Mouse (Mus musculus) kidney, embryonic 16.5 days (tissue): Measurements from ENCODE around the gene Fmo3. TPM values are rescaled to one million over a fixed set of nuclear protein-coding genes. Genes with fewer than 3 reads are reported as not detected.

Experiments used
- ATAC-seq: fragments of 200-750 bp; cut with Nextera tagmentation; 2 replicates; pipeline ENCODE4 v1.8.0; 2017; ENCODE audit warnings: moderate TSS enrichment; ENCODE audit not compliant: low FRiP score, low TSS enrichment
- H3K27ac ChIP-seq: fragments of 300-500 bp; sonication (generic); 2 replicates; pipeline ENCODE4 v1.5.1; 2014; ENCODE audit warnings: low read length
- H3K27me3 ChIP-seq: fragments of 300-500 bp; sonication (generic); 2 replicates; pipeline ENCODE4 v1.6.1; 2014; ENCODE audit warnings: low read length, control low read depth, mixed read lengths; ENCODE audit not compliant: insufficient read depth
- H3K36me3 ChIP-seq: fragments of 300-500 bp; sonication (generic); 2 replicates; pipeline ENCODE4 v1.6.1; 2014; ENCODE audit warnings: low read length, control low read depth, mixed read lengths; ENCODE audit not compliant: insufficient read depth
- H3K4me1 ChIP-seq: fragments of 300-500 bp; sonication (generic); 2 replicates; pipeline ENCODE4 v1.6.1; 2014; ENCODE audit warnings: low read length, control low read depth, mixed read lengths; ENCODE audit not compliant: insufficient read depth
- H3K4me2 ChIP-seq: fragments of 300-500 bp; sonication (generic); replicated peaks from 2 replicates; pipeline ENCODE4 v1.6.1; 2014; ENCODE audit warnings: low read depth, low read length
- H3K4me3 ChIP-seq: fragments of 300-500 bp; sonication (generic); 2 replicates; pipeline ENCODE4 v1.5.1; 2014; ENCODE audit warnings: mild to moderate bottlenecking, low read length
- H3K9ac ChIP-seq: fragments of 300-500 bp; sonication (generic); replicated peaks from 2 replicates; pipeline ENCODE4 v1.6.1; 2014; ENCODE audit warnings: low read length
- H3K9me3 ChIP-seq: fragments of 300-500 bp; sonication (generic); 2 replicates; pipeline ENCODE4 v1.6.1; 2016; ENCODE audit warnings: low read length, control low read depth
- WGBS: fragments of 180-500 bp; shearing (Covaris S2); extraction: QIAGEN DNeasy Blood & Tissue Kit; methylation state at CpG from one replicate; pipeline ENCODE4 v1.1.7; 2014; 5-methylcytosine and 5-hydroxymethylcytosine counted together
- polyA plus RNA-seq: library from polyadenylated mRNA; unstranded; fragments of >200 nt; fragmentation: Nextera tagmentation; extraction: Ambion mirVana; gene quantifications from 2 replicates; pipeline ENCODE4 v1.2.1, GENCODE M21; 2015

Fmo3 gene
- not detected in 2 replicates for polyA plus RNA-seq

DNA sequence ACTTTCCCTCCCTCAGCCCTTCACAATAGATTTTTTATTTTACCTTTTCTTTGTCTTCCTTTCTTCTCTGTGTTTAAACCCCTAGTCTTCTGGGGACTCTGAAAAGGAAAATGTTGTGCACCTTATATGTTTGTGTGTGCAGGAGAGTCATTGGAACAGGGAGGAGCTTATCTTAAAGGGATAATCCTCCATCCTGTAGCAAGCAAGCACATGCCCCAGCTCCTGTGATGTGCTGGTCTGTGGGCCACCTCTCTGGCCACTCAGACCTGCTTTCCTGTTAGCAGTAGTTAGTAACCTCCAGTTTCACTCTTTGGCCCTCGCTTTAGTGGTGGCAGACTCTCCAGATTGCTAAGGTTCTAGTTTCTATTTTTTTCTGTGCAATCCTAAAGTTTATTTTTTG is at the start of gene Fmo3:
TSS of gene Fmo3 (minus strand) at position 101 of the 400 bp plus-strand sequence.
- no peak within 1 kb of the TSS for H3K27ac ChIP-seq
- ATAC-seq: no peak
- no peak within 1 kb of the TSS for H3K9ac ChIP-seq
- no peaks in the 10 kb centered on the region for H3K27me3 ChIP-seq
- no peaks in the 10 kb centered on the region for H3K36me3 ChIP-seq
- H3K9me3 ChIP-seq: no peaks in the 10 kb centered on the region
- no peaks in the 10 kb centered on the region for H3K4me1 ChIP-seq
- 87% methylated on average over 1 of the region's 1 CpGs for WGBS
- no peak within 1 kb of the TSS for H3K4me3 ChIP-seq
- no peak within 1 kb of the TSS for H3K4me2 ChIP-seq

GRCm38 (mm10) chr1:163023075-163023474 is 38.7 kb upstream of the Fmo3 start:
- no peak for ATAC-seq
- Histone ChIP-seq H3K4me2 (no peak overlapping the region), H3K4me3 (no peak overlapping the region), H3K27me3 (no peaks in the 10 kb centered on the region), H3K27ac (no peak overlapping the region), H3K9me3 (no peaks in the 10 kb centered on the region), H3K9ac (no peak overlapping the region), H3K36me3 (no peaks in the 10 kb centered on the region), H3K4me1 (no peaks in the 10 kb centered on the region)

DNA sequence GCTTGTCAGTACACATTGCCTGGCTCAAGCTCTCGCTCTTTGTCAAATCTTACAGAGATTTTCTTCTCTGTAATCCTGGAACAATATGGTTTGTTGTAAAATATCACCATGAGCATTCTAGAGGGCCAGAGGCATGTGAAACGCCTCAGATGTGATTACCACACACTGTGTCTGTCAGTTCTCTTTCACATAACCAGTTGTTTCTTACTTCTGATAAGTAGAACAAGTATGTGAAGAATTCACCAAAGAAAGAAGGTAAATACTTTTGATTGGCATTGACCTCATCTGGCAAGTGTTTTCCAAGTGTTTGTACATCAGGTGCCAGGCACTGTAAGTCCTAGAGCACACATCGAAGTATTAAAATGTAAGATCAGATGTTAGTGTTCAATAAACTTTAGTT is 24.9 kb upstream of the Fmo3 start:
- no peak for ATAC-seq
- Histone ChIP-seq H3K4me3 (no peak overlapping the region), H3K9ac (no peak overlapping the region), H3K27ac (no peak overlapping the region), H3K27me3 (no peaks in the 10 kb centered on the region), H3K4me1 (no peaks in the 10 kb centered on the region), H3K4me2 (no peak overlapping the region), H3K36me3 (no peaks in the 10 kb centered on the region), H3K9me3 (no peaks in the 10 kb centered on the region)
- 74% methylated on average over 3 of the region's 3 CpGs for WGBS

GRCm38 (mm10) chr1:163003496-163003895 is 19.2 kb upstream of the Fmo3 start:
- Histone ChIP-seq H3K27ac (no peak overlapping the region), H3K27me3 (no peaks in the 10 kb centered on the region), H3K9ac (no peak overlapping the region), H3K9me3 (no peaks in the 10 kb centered on the region), H3K4me3 (no peak overlapping the region), H3K4me2 (no peak overlapping the region), H3K4me1 (no peaks in the 10 kb centered on the region), H3K36me3 (no peaks in the 10 kb centered on the region)
- no peak for ATAC-seq
- WGBS: 70% methylated on average over 2 of the region's 2 CpGs

DNA sequence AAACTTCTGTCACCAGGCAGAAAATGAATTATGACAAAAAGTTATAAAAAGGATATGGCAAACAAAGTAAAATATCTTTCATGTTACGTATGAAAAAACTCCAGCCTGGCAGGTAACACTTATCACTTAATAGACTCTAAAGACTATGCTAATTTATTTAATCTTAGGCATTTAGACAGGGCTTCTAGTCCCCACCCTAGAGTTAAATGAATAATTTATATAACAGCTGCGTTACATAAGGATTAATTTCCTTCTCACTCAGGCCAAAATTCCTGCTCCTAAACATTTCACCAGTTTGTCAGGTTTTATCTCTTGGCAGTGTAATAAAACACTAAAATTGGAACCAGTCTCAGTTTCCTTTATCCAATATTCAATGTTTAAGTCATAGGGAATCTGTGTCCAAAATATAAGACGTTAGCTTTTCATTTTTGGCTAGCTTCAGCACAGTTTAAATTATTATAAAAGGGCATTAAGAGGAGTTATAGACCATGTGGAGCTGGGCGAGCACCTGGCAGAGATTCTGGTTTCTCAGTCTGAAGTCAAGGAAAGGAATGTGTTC is 17.0 kb upstream of the Fmo3 start:
- no peaks in the 10 kb centered on the region for H3K36me3 ChIP-seq
- H3K27me3 ChIP-seq: no peaks in the 10 kb centered on the region
- no peak overlapping the region for H3K9ac ChIP-seq
- no peaks in the 10 kb centered on the region for H3K9me3 ChIP-seq
- H3K27ac ChIP-seq: 0 out of 2 replicates have a peak overlapping the region, but pooled peaks have one; percentile 3
- ATAC-seq: no peak
- WGBS: 67% methylated on average over 4 of the region's 4 CpGs
- H3K4me2 ChIP-seq: no peak overlapping the region
- H3K4me3 ChIP-seq: no peak overlapping the region
- H3K4me1 ChIP-seq: no peaks in the 10 kb centered on the region

- no peak for ATAC-seq
- H3K4me2 ChIP-seq: no peak overlapping the region
- H3K9me3 ChIP-seq: no peaks in the 10 kb centered on the region
- H3K27ac ChIP-seq: no peak overlapping the region
- no peak overlapping the region for H3K9ac ChIP-seq
- no peaks in the 10 kb centered on the region for H3K27me3 ChIP-seq
- H3K36me3 ChIP-seq: no peaks in the 10 kb centered on the region
- H3K4me1 ChIP-seq: no peaks in the 10 kb centered on the region
- H3K4me3 ChIP-seq: no peak overlapping the region
- WGBS: 68% methylated on average over 3 of the region's 3 CpGs
These were observed 3.2 kb upstream of the Fmo3 start for GRCm38 (mm10) chr1:162987546-162987945.

- H3K27me3 ChIP-seq: no peaks in the 10 kb centered on the region
- no peak overlapping the region for H3K9ac ChIP-seq
- H3K27ac ChIP-seq: no peak overlapping the region
- no peaks in the 10 kb centered on the region for H3K9me3 ChIP-seq
- H3K4me1 ChIP-seq: no peaks in the 10 kb centered on the region
- no peak overlapping the region for H3K4me2 ChIP-seq
- ATAC-seq: no peak
- H3K36me3 ChIP-seq: no peaks in the 10 kb centered on the region
- H3K4me3 ChIP-seq: no peak overlapping the region
- WGBS: 76% methylated on average over 1 of the region's 1 CpGs
These were observed 2.4 kb upstream of the Fmo3 start for GRCm38 (mm10) chr1:162986777-162987176.

DNA sequence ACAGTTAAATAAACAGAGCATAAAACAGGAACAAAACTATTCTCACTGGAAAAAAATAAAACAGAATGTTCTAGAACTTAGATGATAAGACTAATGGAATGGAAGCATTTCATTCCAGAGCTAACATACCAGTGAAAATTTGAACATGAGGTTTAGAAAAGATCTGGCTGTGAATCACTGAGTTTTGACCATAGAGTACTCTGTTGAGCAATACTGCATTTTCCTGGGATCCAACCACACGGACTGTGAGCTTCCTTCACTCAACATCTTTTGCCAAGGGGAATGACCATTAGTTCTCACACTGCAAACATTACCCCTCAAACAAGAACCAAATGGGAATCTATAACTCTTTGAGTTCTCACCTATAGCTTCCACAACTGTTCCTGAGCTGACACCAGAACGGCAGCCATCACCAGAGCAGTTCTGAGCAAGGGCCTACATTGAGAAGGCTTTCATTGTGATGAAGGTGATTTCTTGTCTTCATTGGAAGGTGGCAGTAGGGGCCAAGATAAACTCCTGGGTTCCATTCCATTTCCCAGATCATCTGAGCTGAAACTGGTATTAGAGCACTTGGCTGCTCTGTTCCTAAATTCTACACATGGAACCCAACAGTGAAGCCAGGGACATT is 1.9 kb upstream of the Fmo3 start:
- H3K9me3 ChIP-seq: no peaks in the 10 kb centered on the region

DNA sequence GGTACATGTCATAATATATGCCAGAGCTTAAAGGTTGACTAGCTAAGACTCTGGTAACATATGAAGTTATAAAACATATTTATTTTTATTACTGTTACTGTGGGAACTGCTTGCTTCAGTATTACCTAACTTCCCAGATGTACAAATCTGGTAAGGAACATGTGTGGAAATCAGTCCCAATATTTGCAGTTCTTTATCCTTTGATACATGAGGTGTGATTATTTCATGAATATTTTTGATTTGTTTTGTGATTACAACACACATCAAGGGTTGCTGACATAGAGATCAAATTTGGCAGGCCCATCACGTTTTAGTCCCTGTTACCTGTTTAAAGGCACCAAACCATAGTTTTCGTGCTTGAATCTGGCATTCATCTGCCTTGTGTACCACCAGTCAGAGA is 20.8 kb downstream of the Fmo3 start:
- WGBS: 69% methylated on average over 2 of the region's 2 CpGs
- H3K27ac ChIP-seq: no peak overlapping the region
- H3K4me1 ChIP-seq: no peaks in the 10 kb centered on the region
- no peak overlapping the region for H3K4me2 ChIP-seq
- no peak for ATAC-seq
- no peaks in the 10 kb centered on the region for H3K36me3 ChIP-seq
- no peaks in the 10 kb centered on the region; the same call in 1 of the 2 replicates for H3K9me3 ChIP-seq
- no peaks in the 10 kb centered on the region for H3K27me3 ChIP-seq
- no peak overlapping the region for H3K4me3 ChIP-seq
- H3K9ac ChIP-seq: no peak overlapping the region

More for the DNA sequence above, 1.9 kb upstream of the Fmo3 start:
- H3K4me1 ChIP-seq: no peaks in the 10 kb centered on the region
- H3K4me2 ChIP-seq: no peak overlapping the region
- 90% methylated on average over 2 of the region's 2 CpGs for WGBS
- no peak overlapping the region for H3K27ac ChIP-seq
- no peak overlapping the region for H3K9ac ChIP-seq
- no peak overlapping the region for H3K4me3 ChIP-seq
- H3K36me3 ChIP-seq: no peaks in the 10 kb centered on the region
- H3K27me3 ChIP-seq: no peaks in the 10 kb centered on the region
- ATAC-seq: no peak

DNA sequence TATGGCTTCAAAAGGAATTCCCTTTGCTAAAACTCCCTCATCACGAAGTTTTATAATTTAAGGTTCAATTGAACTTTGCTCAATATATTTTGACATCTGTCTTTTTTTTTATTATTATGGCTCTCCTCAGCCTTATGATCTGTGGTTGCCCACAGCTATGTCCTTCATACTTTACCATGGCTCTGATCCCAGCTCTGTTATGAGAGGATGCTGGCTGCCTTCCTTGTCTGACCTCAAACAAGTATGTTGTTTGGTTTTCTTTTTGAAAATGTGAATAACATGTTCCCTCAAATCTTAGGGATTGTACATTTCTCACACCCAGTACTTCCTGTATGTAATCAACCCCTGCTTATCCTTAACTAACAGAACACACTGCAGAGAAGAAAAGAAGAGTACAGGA is 26.9 kb downstream of the Fmo3 start:
- Histone ChIP-seq H3K27ac (no peak overlapping the region), H3K9me3 (no peaks in the 10 kb centered on the region), H3K4me1 (no peaks in the 10 kb centered on the region), H3K36me3 (no peaks in the 10 kb centered on the region), H3K4me2 (no peak overlapping the region), H3K27me3 (no peaks in the 10 kb centered on the region), H3K4me3 (no peak overlapping the region), H3K9ac (no peak overlapping the region)
- ATAC-seq: no peak
- 73% methylated on average over 1 of the region's 1 CpGs for WGBS
